Mouse (Mus musculus): Measurements from ENCODE around the gene Cldn10.

Cldn10 gene

GRCm38 (mm10) chr14:118867366-118867765, 79.7 kb downstream of the Cldn10 start:
- no peak for DNase-seq

GRCm38 (mm10) chr14:118868102-118868724, 80.5 kb downstream of the Cldn10 start:
- no peak for DNase-seq

GRCm38 (mm10) chr14:118869712-118870111, 82.0 kb downstream of the Cldn10 start:
- DNase-seq = no peak

- no peak for DNase-seq
Measured at GRCm38 (mm10) chr14:118874126-118874525, 86.4 kb downstream of the Cldn10 start.

DNA sequence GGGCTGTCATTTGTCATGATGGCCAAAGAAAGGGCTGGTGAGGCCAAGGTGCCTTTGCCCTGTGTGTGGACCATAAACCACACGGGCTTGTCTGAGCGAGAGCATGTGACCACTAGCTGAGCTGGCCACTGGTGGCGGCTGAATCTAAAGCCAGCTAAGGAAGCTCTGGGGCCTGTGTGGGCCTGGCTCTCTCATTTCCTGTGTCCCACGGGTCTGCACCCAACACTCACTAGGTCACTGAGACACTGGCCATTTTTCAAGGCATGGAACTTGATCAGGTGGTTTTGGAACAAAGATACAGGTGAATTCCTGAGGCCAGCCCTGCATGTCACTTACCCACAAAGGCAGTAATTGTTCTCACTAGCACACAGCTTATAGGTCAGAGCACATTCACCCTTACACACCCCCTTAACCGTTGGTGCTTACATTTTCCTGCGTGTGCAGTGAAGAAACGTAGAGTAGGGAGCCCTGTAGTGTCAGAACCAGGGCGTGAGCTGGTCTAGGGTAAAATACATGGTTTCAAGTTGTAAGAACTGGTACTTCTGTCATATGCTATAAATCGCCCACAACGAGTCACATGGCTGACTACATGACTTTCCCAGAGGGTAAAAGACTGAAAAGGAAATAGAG, 87.2 kb downstream of the Cldn10 start:
- DNase-seq = no peak

GRCm38 (mm10) chr14:118878346-118878910, 90.7 kb downstream of the Cldn10 start:
- DNase-seq = no peak

GRCm38 (mm10) chr14:118880696-118881095, 93.0 kb downstream of the Cldn10 start:
- no peak for DNase-seq

- DNase-seq = no peak
Measured at GRCm38 (mm10) chr14:118883344-118884249, 95.9 kb downstream of the Cldn10 start.

- no peak for DNase-seq
Measured at GRCm38 (mm10) chr14:118884250-118884556, 96.5 kb downstream of the Cldn10 start.

DNA sequence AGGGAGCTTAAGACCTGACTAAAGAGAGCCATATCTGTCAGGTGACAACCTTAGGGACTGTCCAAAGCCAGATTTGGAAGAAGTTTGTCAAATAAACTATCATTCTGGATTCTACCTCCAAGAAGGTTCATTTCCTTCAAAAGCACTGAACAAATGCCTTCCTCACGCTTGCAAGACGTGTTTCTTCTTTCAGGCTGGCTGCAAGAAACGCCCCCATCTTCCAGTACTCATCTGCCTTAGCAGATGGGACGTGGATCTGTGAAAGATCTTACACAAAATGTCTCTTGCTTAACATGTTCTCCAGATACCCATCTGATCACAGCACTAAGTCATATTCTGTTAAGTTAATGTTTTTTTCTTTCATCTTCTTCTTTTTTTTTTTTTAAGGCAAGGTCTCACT, 102.4 kb downstream of the Cldn10 start:
- no peak for DNase-seq

- DNase-seq = no peak
Measured at GRCm38 (mm10) chr14:118895228-118895627, 107.5 kb downstream of the Cldn10 start.

DNA sequence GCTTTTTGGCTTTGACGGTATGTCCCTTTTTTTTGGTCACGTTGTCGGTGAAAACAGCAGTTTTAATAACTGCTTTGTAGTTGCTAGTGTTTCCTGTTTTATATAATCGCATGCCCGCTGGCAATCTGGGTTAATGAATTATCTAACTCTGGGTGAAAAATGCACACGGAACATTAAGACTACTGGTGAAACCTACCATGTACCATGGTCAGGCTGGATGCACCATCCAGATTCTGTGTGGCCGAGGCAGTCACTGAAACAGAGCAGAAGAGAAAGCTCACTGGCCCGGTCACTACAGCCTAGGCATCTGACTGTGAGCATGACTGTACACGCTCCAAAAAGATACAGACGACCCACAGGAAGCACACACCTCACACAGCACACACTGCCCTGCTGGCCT, 107.9 kb downstream of the Cldn10 start:
- no peak for DNase-seq

DNA sequence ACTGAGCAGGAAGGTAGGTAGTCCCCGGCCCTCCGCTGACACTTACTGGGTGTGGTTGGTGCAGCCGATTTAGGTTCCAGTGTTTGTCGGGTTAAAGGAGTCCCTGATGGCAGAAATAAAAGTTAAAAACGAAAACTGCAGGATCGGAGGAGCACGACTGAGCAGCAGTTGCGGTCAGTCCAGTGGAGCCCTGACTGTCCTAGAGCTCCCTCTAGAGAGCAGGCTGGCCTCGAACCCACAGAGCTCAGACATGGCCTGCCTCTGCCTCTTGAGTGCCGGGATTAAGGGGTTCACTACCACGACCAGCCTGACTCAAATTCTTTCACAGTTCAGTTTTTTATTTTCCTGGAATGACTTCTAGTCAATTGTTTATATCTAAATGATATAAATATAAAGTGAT, 112.2 kb downstream of the Cldn10 start:
- DNase-seq = no peak

DNA sequence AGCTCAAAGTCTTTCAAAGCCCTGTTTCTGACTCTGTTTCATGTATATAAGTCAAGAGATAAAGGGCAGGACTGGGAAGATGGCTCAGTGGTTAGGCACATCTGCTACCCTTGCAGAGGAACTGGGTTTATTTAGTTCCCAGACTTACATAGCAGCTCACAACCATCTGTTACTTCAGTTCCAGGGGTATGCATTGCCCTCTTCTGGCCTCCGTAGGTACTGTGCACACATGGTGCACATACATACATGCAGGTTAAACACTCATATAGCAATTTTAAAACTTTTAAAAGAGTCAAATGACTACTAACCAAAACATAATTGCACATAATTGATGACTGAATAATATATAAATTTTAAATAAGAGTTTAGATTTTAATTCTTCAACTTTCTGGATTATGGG, 113.2 kb downstream of the Cldn10 start:
- no peak for DNase-seq

DNA sequence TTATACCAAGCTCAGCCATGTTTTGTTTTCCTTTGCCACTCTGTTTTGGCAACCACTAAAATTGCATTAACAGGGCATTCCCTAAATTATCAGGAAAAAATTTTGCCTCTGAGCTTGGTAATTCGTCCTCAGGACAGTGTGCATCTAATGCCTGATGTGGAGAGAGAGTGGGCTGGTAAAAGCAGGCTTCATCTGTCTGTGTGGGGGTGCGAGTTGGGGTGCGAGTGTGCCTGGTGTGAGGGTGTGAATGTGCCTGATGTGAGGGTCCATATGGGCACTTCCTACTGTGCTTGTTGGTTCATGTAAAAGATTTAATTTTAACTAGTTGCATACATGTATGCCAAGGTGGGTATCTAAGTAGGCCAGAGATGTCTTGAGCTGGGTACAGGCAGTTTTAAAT, 115.7 kb downstream of the Cldn10 start:
- no peak for DNase-seq

DNA sequence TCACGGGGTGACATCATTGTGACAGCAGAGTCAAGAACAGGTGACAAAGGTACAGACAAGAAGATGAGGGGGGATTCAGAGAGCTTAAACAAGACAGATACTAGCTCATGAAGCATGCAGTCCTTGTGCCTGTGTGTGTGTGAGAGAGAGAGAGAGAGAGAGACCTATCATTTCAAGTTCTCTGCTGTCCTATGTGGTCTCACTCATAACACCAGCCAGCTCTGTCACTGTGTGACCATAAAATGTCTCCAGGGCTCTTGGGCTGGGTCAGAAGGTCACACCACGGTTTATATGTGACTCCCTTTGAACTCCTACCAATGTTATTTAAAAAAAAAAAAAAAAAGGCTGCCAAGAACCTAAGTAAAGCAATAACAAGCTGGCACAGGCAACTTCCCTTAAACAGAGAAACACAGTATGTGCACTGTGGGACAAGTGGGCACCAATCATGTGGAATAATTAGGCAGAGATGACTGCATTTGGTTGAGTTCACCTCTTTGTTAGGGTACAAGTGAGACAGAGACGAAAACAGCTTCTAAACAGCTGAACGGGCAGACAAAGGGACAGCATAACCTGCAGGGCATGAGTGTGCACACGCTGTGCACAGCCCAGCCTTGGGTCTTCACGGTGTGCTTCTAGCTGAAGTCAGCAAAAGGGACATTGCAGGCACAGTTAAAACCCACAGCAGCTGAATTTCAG, 116.3 kb downstream of the Cldn10 start:
- no peak for DNase-seq

DNA sequence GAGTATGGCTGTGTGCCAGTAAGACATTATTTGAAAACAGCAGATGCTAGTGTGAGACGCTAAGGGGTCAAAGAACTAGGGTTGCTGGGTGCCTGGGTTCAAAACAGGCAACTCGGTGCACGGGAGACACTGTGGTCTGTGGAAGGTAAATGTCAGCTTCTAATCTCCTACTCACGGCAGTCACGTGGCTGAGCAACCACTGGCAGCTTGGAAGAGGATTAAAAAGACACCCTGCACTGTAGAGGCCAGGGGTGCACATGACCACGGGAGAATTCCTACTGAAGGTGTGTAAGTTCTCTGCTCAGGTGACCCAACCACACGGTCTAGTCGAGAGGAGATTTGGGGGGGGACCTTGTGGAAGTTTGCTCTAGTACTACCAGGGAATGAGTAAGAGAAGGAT, 119.9 kb downstream of the Cldn10 start:
- no peak for DNase-seq

DNA sequence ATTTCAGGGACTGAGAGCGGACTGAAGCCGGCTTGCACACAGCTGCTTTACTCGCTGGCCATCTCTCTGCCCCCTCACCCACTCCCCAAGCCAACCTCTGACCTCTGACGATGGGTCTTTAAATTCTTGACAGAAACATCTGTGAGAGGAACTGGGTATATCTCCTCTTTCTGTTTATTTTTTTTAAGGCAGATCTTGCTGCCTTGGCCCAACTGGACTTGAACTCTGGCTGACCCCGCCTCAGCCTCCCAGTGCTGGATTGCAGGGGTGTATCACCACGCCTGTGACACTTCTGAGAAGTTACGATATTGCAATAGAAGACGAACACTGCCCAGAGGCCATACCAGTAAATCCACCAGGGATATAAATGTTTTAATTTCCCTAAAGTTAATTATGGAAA, 122.2 kb downstream of the Cldn10 start:
- DNase-seq = peak; percentile 29 to 75

GRCm38 (mm10) chr14:118910332-118911222, 122.9 kb downstream of the Cldn10 start:
- DNase-seq = peak; percentile 73 to 84

DNA sequence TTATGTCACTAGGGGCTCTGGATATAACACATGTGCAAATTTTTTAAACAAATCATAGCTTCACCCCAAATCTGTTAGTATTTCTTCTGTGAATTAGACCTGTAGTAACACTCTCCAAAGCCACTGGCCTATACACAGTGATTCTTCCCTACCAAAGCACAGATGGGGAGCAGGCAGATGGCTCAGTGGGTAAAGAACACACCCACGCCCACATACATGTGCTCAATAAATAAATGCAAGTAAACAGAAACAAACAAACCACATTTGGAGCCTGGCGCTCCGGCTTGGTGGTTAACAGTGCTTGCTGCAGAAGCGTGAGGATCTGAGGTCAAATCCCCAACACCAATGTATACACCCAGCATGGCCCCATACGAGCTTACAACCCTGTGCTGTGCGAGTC, 123.8 kb downstream of the Cldn10 start:
- no peak for DNase-seq

GRCm38 (mm10) chr14:118913651-118914050, 125.9 kb downstream of the Cldn10 start:
- DNase-seq = no peak

- peak in 1 of 2 experiments; percentile 34 for DNase-seq
Measured at GRCm38 (mm10) chr14:118919025-118919424, 131.3 kb downstream of the Cldn10 start.

Data from lung, postnatal 4 days (tissue).